Mouse (Mus musculus) adrenal gland, postnatal 25 days (tissue): ENCODE results near the gene Macrod1. TPM values are rescaled to one million over a fixed set of nuclear protein-coding genes. Genes with fewer than 3 reads are reported as not detected.

ENCODE experiments used
- DNase-seq: peaks from one replicate; pipeline ENCODE4 v3.0.0; 2021; ENCODE audit warnings: mixed read lengths
- total RNA-seq: library from RNA; stranded (reverse); gene quantifications from 2 replicates; pipeline ENCODE4 v1.2.3, GENCODE M21; 2021

Macrod1 gene
- total RNA-seq, 1 experiment from 2014 or later, result 52.1 TPM

- no peak for DNase-seq
Measured at GRCm38 (mm10) chr19:7200427-7200826, 143.8 kb downstream of the Macrod1 start.

- DNase-seq, result no peak
Measured at GRCm38 (mm10) chr19:7204898-7205297, 148.3 kb downstream of the Macrod1 start.

DNA sequence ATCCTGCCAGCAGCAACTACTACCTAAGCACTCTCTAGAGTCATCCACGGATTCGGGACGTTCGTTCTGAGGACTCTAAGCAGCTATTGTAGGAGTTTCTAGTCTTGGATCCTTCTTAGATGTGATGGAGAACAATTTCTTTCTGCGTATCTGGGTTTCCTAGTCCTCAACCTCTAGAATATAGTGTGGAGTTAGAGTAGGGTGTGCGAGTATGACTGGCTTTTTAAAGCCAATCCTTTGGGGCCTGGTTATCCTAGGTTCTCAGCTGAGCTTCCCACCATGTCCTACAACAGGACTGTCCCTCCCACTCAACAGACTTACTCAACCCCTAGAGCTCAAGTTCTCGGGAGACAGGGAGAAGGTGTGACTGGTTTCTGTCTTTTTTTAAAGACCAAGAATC is 148.7 kb downstream of the Macrod1 start:
- no peak for DNase-seq

DNA sequence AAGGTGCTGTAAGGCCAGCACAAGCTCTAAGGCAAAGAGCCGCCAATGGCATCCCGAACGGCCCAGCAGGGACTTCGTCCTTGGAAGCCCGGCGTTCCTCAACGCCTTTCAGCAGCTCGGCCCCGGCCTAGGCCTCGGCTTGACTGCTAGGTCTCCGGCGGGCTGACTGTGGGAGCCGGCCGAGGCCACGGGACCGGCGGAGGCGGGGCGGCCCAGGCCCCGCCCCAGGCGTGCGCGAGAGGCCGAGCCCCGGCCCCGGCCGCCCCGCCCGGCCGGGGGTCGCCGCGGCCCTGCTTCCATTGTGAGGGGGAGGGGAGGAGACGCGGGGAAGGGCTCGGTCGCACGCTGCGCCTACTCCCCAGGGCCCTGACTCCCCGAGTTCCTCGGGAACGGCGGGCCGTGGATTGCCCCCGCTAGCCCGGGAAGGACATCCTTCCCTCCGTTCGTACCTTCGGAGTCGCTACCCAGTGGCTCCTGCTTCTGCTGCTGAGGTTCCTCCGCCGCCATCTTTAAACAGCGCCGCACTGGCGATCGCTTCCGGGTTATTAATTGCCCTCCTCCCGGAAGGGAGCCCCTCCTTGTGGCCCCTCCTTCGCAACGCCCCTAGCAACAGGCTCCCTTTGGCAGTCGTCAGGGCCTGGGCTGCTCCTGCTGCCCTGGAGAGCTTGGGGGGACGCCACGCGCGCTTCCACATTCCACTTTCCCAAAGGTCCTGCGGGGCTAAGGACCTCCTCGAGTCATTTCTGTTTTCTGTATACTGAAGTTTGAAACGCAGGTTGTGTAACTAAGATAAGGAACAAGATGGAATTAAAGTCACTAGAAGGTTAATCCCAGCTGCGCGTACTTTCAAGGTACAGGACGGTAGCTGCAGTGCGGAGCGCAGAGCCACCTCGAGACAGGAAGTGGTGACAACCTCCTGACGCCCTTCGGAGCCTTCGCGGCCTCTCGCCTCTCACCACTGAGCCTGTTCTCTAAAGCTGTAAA is 149.4 kb downstream of the Macrod1 start, which contains the start of gene Otub1:
Gene Otub1, minus strand, starts transcription at position 564 of the 984 bp plus-strand sequence.
- peak; percentile 93 for DNase-seq

DNA sequence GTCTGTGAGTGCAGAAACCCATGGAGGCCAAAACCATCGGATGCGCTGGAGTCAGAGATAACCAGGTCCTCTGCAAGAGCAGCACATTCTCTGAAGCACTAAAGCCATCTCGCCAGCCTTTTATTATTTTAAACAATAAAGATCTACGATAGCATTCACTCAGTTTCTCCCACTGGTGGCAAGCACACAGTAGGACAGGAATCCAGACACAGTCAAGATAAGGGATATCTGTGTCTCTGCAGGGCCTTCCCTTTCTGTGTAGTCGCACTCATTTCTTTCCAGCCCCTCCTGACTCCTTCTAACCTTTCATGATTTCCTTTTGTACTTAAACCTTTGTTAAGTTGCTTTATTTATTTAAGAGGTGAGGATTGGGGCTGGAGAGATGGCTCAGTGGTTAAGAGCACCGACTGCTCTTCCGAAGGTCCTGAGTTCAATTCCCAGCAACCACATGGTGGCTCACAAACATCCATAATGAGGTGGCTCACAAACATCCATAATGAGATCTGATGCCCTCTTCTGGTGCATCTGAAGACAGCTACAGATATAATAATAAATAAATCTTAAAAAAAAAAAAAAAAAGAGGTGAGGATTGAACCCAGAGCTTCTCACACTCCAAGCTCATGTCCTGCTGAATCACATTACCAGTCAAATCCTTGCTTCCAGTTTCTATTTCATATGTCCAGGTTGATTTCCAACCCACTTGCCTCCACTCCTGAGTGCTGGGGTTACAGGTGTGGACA is 153.5 kb downstream of the Macrod1 start:
- no peak for DNase-seq

DNA sequence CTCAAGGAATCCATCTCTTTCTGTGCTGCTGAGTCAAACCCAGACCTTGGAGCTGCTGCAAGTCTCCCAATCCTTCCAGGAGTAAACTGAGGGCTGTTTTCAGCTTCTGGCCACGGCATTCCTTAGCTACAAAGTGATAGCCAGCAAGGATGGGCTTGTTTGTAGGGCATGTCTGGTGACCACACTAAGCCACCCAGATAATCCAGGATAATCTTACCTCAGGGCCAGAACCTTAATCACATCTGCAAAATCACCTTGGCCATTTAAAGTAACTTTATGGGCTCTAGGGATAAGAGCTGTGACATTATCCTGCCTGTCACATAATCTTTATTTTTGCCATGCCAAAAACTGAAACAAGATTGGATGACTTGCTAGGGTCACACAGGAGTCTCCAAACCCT is 155.6 kb downstream of the Macrod1 start:
- no peak for DNase-seq

- no peak for DNase-seq
Measured at GRCm38 (mm10) chr19:7213010-7213409, 156.4 kb downstream of the Macrod1 start.

- DNase-seq, result no peak
Measured at GRCm38 (mm10) chr19:7214484-7214883, 157.9 kb downstream of the Macrod1 start.

- peak; percentile 95 for DNase-seq
Measured at GRCm38 (mm10) chr19:7217162-7217925, 160.7 kb downstream of the Macrod1 start, which contains the start of gene Cox8a. TSS of gene Cox8a (minus strand) at chr19:7217616.

DNA sequence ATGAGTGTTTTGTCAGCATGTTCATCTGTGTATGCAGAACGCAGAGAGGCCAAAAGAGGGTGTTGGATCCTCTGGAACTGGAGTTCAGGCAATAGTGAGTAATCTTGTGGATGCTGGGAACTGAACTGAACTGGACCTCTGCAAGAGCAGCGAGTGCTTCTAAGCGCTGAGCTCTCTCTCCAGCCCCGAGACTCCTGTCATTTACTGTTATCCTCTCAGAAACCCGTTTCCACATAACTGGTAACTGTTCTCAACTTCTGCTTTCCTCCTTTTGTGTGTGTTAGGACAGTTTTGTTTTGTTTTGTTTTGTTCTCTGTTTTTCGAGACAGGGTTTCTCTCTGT is 161.3 kb downstream of the Macrod1 start:
- DNase-seq, result no peak

- no peak for DNase-seq
Measured at GRCm38 (mm10) chr19:7218753-7219152, 162.1 kb downstream of the Macrod1 start.

- DNase-seq, result no peak
Measured at GRCm38 (mm10) chr19:7222196-7222595, 165.6 kb downstream of the Macrod1 start.

DNA sequence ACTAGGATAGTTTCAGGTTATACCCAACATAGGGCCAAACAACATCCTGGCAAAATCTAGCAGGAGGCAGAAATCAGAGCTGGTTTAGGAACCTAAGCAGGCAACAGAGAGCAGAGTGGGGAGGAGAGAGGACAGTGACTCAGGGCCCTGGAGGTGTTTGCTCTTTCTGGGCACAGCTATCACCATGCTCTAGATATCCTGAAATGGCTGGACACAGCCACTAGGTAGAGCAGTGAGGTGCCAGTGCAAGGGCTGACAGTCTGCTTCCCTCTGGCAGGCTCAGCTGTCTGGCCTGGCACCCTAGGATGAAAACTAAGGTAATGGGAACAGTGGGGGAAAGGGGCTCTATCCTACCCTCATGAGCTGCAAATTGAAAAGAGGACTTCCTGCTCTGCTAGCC is 166.9 kb downstream of the Macrod1 start:
- no peak for DNase-seq

GRCm38 (mm10) chr19:7224253-7224652 is 167.6 kb downstream of the Macrod1 start:
- no peak for DNase-seq

DNA sequence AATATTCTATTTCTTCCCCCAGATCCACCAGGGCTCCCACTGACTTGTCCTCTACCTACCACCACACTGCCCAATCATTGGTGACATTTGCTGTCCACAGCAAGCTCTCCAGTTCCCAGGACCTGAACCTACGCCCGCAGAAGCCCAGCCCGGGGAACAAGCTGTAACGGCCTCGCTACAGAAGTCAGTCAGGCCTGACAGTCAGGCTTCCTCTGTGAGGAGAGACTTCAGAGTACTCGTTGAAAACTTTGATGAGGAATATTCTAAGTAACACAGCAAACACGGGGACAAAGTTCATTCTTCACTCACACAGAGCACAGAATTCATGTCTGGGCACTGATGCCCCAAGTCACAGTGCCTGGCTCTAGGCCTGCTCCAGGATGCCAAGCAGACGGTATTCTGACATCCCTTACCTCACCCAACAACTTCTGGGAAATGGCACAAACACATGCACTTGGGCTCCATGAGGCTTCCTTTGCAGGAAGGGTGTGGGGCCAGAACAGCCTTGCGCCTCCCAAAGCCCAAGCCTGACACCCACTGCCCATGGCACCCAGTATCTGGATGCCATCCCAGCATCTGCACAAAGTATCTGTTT is 168.6 kb downstream of the Macrod1 start:
- no peak for DNase-seq

DNA sequence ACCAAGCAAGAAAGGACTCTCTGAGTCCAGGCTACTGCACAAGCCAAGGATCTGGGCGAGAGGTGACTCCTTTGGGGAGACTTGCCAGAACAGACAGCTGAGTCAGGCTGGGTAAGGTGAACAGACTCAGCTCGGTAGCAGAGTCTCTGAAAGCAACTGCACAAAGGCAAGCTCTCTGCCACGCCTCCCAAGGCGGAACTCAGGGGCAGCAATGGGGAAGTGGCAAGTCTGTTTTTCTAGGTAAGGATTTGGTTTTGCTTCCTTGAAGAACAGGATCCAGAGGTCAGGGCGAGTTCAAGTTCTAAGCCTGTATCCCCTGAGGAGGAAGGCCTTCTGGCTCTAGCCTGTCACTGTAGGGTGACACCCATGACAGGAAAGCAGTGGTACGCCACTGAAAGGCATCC is 169.9 kb downstream of the Macrod1 start:
- DNase-seq, result no peak

DNA sequence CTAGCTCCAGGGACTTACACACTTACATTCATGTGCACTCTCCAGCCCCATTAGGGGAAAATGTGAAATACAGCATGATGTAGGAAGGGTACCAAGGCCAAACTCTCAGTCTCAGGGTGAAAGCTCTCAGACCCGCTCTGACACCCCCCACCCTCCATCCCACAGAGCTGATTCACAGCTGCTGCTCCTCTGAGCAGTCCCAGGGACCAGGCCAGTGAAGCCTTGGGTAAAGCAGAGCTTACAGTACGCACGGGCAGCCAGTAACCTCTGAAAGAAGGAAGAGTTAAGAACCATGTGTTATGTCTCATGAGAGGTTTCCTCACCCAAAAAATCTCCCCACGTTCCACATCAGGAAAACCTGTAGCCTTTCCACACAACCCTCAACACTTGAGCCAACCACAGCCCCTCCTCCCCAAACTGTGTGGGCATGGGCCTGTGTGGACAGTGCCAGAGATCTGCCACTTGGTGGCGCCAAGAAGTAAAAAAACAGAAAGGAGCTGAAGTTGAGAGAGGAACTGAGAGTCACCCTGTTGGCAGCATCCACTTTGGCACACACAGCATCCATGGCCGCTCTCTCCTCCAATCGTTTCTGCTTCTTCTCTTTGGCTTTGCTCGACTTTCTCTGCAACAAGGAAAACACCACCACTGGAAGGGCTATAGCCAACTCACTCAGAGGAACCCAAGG is 178.1 kb downstream of the Macrod1 start:
- DNase-seq, result peak; percentile 75

- DNase-seq, result no peak
Measured at GRCm38 (mm10) chr19:7235461-7235860, 178.9 kb downstream of the Macrod1 start.

GRCm38 (mm10) chr19:7236011-7236410 is 179.4 kb downstream of the Macrod1 start:
- DNase-seq, result no peak

GRCm38 (mm10) chr19:7236742-7237141 is 180.1 kb downstream of the Macrod1 start:
- no peak for DNase-seq

GRCm38 (mm10) chr19:7239574-7239973 is 183.0 kb downstream of the Macrod1 start:
- no peak for DNase-seq
